Mouse (Mus musculus): ENCODE measurements around the gene Cygb. TPM values are rescaled to one million over a fixed set of nuclear protein-coding genes. Genes with fewer than 3 reads are reported as not detected.

Gene Cygb
- polyA plus RNA-seq, 1 experiment from 2014 or later = 17.5 TPM

- Histone ChIP-seq H3K9ac (ENCODE audit: low read depth, low read length) (peak overlapping the region; percentile 58), H3K27ac (ENCODE audit: low read depth, low read length) (no peak overlapping the region), H3K4me3 (ENCODE audit: low read depth, low read length) (peak overlapping the region; percentile 50), H3K4me1 (replicated peaks; ENCODE audit: control insufficient read depth, insufficient read depth, low read length) (peaks cover 11% of the 10 kb centered on the region; the same call in 1 of the 2 replicates), H3K36me3 (ENCODE audit: control insufficient read depth, insufficient read depth) (no peaks in the 10 kb centered on the region; the same call in 1 of the 2 replicates), H3K9me3 (ENCODE audit: control insufficient read depth) (no peaks in the 10 kb centered on the region), H3K4me2 (replicated peaks; ENCODE audit: low read depth) (peak overlapping the region; percentile 84), H3K27me3 (replicated peaks; ENCODE audit: control insufficient read depth, insufficient read depth, low read length) (peaks cover 18% of the 10 kb centered on the region)
- under 1% methylated on average over 37 of the region's 47 CpGs for WGBS
- TF ChIP-seq CTCF (IDR thresholded peaks at IDR 0.05; ENCODE audit: low read depth) = no peak
- ATAC-seq = no peak
Measured at GRCm38 (mm10) chr11:116653709-116654221, 348 bp downstream of the Cygb start.

- peak within 1 kb of the TSS; percentile 84 for H3K4me2 ChIP-seq (replicated peaks; ENCODE audit: low read depth)
- no peaks in the 10 kb centered on the region; the same call in 1 of the 2 replicates for H3K36me3 ChIP-seq (ENCODE audit: control insufficient read depth, insufficient read depth)
- H3K27me3 ChIP-seq (replicated peaks; ENCODE audit: control insufficient read depth, insufficient read depth, low read length) = peaks cover 18% of the 10 kb centered on the region
- no peak within 1 kb of the TSS for H3K27ac ChIP-seq (ENCODE audit: low read depth, low read length)
- no peaks in the 10 kb centered on the region for H3K9me3 ChIP-seq (ENCODE audit: control insufficient read depth)
- no peak for ATAC-seq
- peak within 1 kb of the TSS; percentile 50 for H3K4me3 ChIP-seq (ENCODE audit: low read depth, low read length)
- WGBS = 8% methylated on average over 9 of the region's 10 CpGs
- peaks cover 11% of the 10 kb centered on the region; the same call in 1 of the 2 replicates for H3K4me1 ChIP-seq (replicated peaks; ENCODE audit: control insufficient read depth, insufficient read depth, low read length)
- peak within 1 kb of the TSS; percentile 58 for H3K9ac ChIP-seq (ENCODE audit: low read depth, low read length)
- no peak for TF ChIP-seq CTCF (IDR thresholded peaks at IDR 0.05; ENCODE audit: low read depth)
Measured at GRCm38 (mm10) chr11:116653234-116653633, 879 bp downstream of the Cygb start, which contains the start of gene Prcd. Gene Prcd, plus strand, starts transcription at chr11:116653534.

GRCm38 (mm10) chr11:116652330-116653098 lies 1.6 kb downstream of the Cygb start:
- Histone ChIP-seq H3K4me3 (ENCODE audit: low read depth, low read length) (peak overlapping the region; percentile 50), H3K9ac (ENCODE audit: low read depth, low read length) (no peak overlapping the region), H3K27me3 (replicated peaks; ENCODE audit: control insufficient read depth, insufficient read depth, low read length) (peaks cover 18% of the 10 kb centered on the region), H3K27ac (ENCODE audit: low read depth, low read length) (no peak overlapping the region), H3K9me3 (ENCODE audit: control insufficient read depth) (no peaks in the 10 kb centered on the region), H3K36me3 (ENCODE audit: control insufficient read depth, insufficient read depth) (no peaks in the 10 kb centered on the region; the same call in 1 of the 2 replicates), H3K4me2 (replicated peaks; ENCODE audit: low read depth) (peak overlapping the region; percentile 84), H3K4me1 (replicated peaks; ENCODE audit: control insufficient read depth, insufficient read depth, low read length) (peaks cover 5% of the 10 kb centered on the region; the same call in 1 of the 2 replicates)
- WGBS = 75% methylated on average over 25 of the region's 25 CpGs
- no peak for TF ChIP-seq CTCF (IDR thresholded peaks at IDR 0.05; ENCODE audit: low read depth)
- ATAC-seq = no peak

- Histone ChIP-seq H3K4me1 (replicated peaks; ENCODE audit: control insufficient read depth, insufficient read depth, low read length) (0 out of 2 replicates have a peak, but pooled peaks cover 2% of the 10 kb centered on the region), H3K4me3 (ENCODE audit: low read depth, low read length) (no peak overlapping the region), H3K27ac (ENCODE audit: low read depth, low read length) (no peak overlapping the region), H3K9ac (ENCODE audit: low read depth, low read length) (0 out of 2 replicates have a peak overlapping the region, but pooled peaks have one; percentile 1), H3K36me3 (ENCODE audit: control insufficient read depth, insufficient read depth) (no peaks in the 10 kb centered on the region; the same call in 1 of the 2 replicates), H3K9me3 (ENCODE audit: control insufficient read depth) (no peaks in the 10 kb centered on the region), H3K4me2 (replicated peaks; ENCODE audit: low read depth) (no peak overlapping the region), H3K27me3 (replicated peaks; ENCODE audit: control insufficient read depth, insufficient read depth, low read length) (peaks cover 18% of the 10 kb centered on the region)
- no peak for TF ChIP-seq CTCF (IDR thresholded peaks at IDR 0.05; ENCODE audit: low read depth)
- WGBS = 83% methylated on average over 8 of the region's 8 CpGs
- ATAC-seq = no peak
Measured at GRCm38 (mm10) chr11:116651339-116651738, 2.8 kb downstream of the Cygb start.

- no peak for TF ChIP-seq CTCF (IDR thresholded peaks at IDR 0.05; ENCODE audit: low read depth)
- 0 out of 2 replicates have a peak, but pooled peaks cover 2% of the 10 kb centered on the region for H3K4me1 ChIP-seq (replicated peaks; ENCODE audit: control insufficient read depth, insufficient read depth, low read length)
- WGBS = 86% methylated on average over 8 of the region's 8 CpGs
- no peak for ATAC-seq
- H3K4me3 ChIP-seq (ENCODE audit: low read depth, low read length) = no peak overlapping the region
- no peak overlapping the region for H3K4me2 ChIP-seq (replicated peaks; ENCODE audit: low read depth)
- no peak overlapping the region for H3K27ac ChIP-seq (ENCODE audit: low read depth, low read length)
- H3K9me3 ChIP-seq (ENCODE audit: control insufficient read depth) = no peaks in the 10 kb centered on the region
- H3K27me3 ChIP-seq (replicated peaks; ENCODE audit: control insufficient read depth, insufficient read depth, low read length) = peaks cover 18% of the 10 kb centered on the region
- H3K9ac ChIP-seq (ENCODE audit: low read depth, low read length) = no peak overlapping the region
- no peaks in the 10 kb centered on the region; the same call in 1 of the 2 replicates for H3K36me3 ChIP-seq (ENCODE audit: control insufficient read depth, insufficient read depth)
Measured at GRCm38 (mm10) chr11:116650811-116651210, 3.3 kb downstream of the Cygb start.

GRCm38 (mm10) chr11:116649711-116650337 lies 4.3 kb downstream of the Cygb start:
- Histone ChIP-seq H3K4me1 (replicated peaks; ENCODE audit: control insufficient read depth, insufficient read depth, low read length) (0 out of 2 replicates have a peak, but pooled peaks cover 2% of the 10 kb centered on the region), H3K36me3 (ENCODE audit: control insufficient read depth, insufficient read depth) (no peaks in the 10 kb centered on the region; the same call in 1 of the 2 replicates), H3K4me3 (ENCODE audit: low read depth, low read length) (no peak overlapping the region), H3K27me3 (replicated peaks; ENCODE audit: control insufficient read depth, insufficient read depth, low read length) (peaks cover 18% of the 10 kb centered on the region), H3K4me2 (replicated peaks; ENCODE audit: low read depth) (no peak overlapping the region), H3K27ac (ENCODE audit: low read depth, low read length) (no peak overlapping the region), H3K9ac (ENCODE audit: low read depth, low read length) (no peak overlapping the region), H3K9me3 (ENCODE audit: control insufficient read depth) (no peaks in the 10 kb centered on the region)
- WGBS = 87% methylated on average over 13 of the region's 13 CpGs
- no peak for TF ChIP-seq CTCF (IDR thresholded peaks at IDR 0.05; ENCODE audit: low read depth)
- no peak for ATAC-seq
